ENCODE assay signal across 9 mouse cellular contexts in the genomic region with DNA sequence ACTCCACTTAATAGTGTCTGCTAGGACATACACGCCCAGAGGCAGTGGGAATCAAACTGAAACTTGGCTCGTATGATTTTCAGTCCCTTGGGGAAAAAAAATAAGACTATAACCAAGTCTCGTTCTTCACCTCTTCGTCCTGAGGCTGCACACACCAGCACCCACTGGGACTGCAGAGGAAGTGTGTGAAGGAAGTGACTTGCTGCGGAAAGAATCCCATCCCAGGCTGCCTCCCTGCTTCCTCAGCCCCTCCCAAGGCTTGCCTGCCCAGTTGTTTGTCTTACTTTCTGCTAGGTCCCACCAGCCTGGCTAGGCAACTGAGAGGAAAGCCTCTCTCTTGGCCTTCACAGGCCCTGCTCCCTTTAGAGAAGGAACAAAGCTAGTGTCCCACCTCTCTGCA. TPM values are rescaled to one million over a fixed set of nuclear protein-coding genes. Genes with fewer than 3 reads are reported as not detected.
DNase-seq lines count a peak whose midpoint lies in the region; ATAC-seq lines count a peak whose summit lies in the region.
"Had no signal": no experiment of that assay in that cellular context is flagged by ENCODE, and none has a peak within 500 bp of the region (broad histone marks: within the 10 kb centered on the region; RNA-seq: fewer than 3 reads in every experiment).

No protein-coding gene starts in this region.

- no peak overlapping the region for H3K9ac ChIP-seq in heart, embryonic 12.5 days
- no peak overlapping the region for H3K9ac ChIP-seq in stomach, embryonic 15.5 days
- H3K9ac ChIP-seq in forebrain, embryonic 12.5 days = no peak overlapping the region
- H3K9ac ChIP-seq: neural tube, embryonic 13.5 days had no signal

- H3K4me1 ChIP-seq in heart, embryonic 12.5 days (replicated peaks) = peaks cover 6% of the 10 kb centered on the region; the same call in 1 of the 2 replicates
- no peaks in the 10 kb centered on the region; the same call in 1 of the 2 replicates for H3K4me1 ChIP-seq in stomach, embryonic 15.5 days
- no peaks in the 10 kb centered on the region for H3K4me1 ChIP-seq in forebrain, embryonic 12.5 days
- H3K4me1 ChIP-seq: neural tube, embryonic 13.5 days had no signal

- peaks cover 58% of the 10 kb centered on the region for H3K36me3 ChIP-seq in heart, embryonic 12.5 days
- no peaks in the 10 kb centered on the region for H3K36me3 ChIP-seq in stomach, embryonic 15.5 days
- H3K36me3 ChIP-seq in forebrain, embryonic 12.5 days (replicated peaks) = peaks cover 85% of the 10 kb centered on the region

- H3K4me2 ChIP-seq in heart, embryonic 12.5 days = no peak overlapping the region
- no peak overlapping the region for H3K4me2 ChIP-seq in stomach, embryonic 15.5 days
- no peak overlapping the region for H3K4me2 ChIP-seq in forebrain, embryonic 12.5 days
- H3K4me2 ChIP-seq: neural tube, embryonic 13.5 days had no signal

- peak; percentile 75 for ATAC-seq in heart, embryonic 12.5 days (ENCODE audit: insufficient number of reproducible peaks, low FRiP score)
- no peak for ATAC-seq in stomach, embryonic 15.5 days (ENCODE audit: insufficient read depth, low FRiP score, low read depth)
- no peak for ATAC-seq in forebrain, embryonic 12.5 days (ENCODE audit: low FRiP score)

- WGBS in heart, embryonic 12.5 days = 55% methylated on average over 5 of the region's 5 CpGs
- WGBS in stomach, embryonic 15.5 days = 56% methylated on average over 5 of the region's 5 CpGs
- WGBS in forebrain, embryonic 12.5 days = 84% methylated on average over 5 of the region's 5 CpGs

- peak overlapping the region; percentile 70 for H3K27ac ChIP-seq in heart, embryonic 12.5 days (ENCODE audit: poor library complexity, severe bottlenecking)
- peak overlapping the region; percentile 46; the same call in 1 of the 2 replicates for H3K27ac ChIP-seq in stomach, embryonic 15.5 days
- no peak overlapping the region for H3K27ac ChIP-seq in forebrain, embryonic 12.5 days
- H3K27ac ChIP-seq: neural tube, embryonic 13.5 days had no signal

- H3K9me3 ChIP-seq in heart, embryonic 12.5 days (replicated peaks) = no peaks in the 10 kb centered on the region
- H3K9me3 ChIP-seq in stomach, embryonic 15.5 days = no peaks in the 10 kb centered on the region
- H3K9me3 ChIP-seq in forebrain, embryonic 12.5 days = no peaks in the 10 kb centered on the region
- H3K9me3 ChIP-seq: neural tube, embryonic 13.5 days had no signal

- DNase-seq in gastrocnemius, adult 18-20 months (ENCODE audit: low spot score) = peak; percentile 63
- DNase-seq in gastrocnemius, postnatal 4 days (ENCODE audit: low spot score in 2 of 2) = no peak
- DNase-seq in kidney, postnatal 25 days = peak; percentile 61 to 82
- no peak for DNase-seq in left cerebral cortex, postnatal 4 days
- DNase-seq in right cerebral cortex, adult 2 months (ENCODE audit: low spot score in 2 of 2) = no peak

- no peak overlapping the region for H3K4me3 ChIP-seq in heart, embryonic 12.5 days
- H3K4me3 ChIP-seq in stomach, embryonic 15.5 days (replicated peaks) = no peak overlapping the region
- no peak overlapping the region for H3K4me3 ChIP-seq in forebrain, embryonic 12.5 days (replicated peaks)
- H3K4me3 ChIP-seq: neural tube, embryonic 13.5 days had no signal

- H3K27me3 ChIP-seq in heart, embryonic 12.5 days (replicated peaks) = no peaks in the 10 kb centered on the region
- H3K27me3 ChIP-seq in stomach, embryonic 15.5 days (replicated peaks) = no peaks in the 10 kb centered on the region
- H3K27me3 ChIP-seq in forebrain, embryonic 12.5 days = no peaks in the 10 kb centered on the region
- H3K27me3 ChIP-seq: neural tube, embryonic 13.5 days had no signal

- intact Hi-C loops in left cerebral cortex, postnatal 4 days (cut with DNase I) = no loop called here

RNA-seq across cellular contexts. Expression of gene Cpsf3, which starts 20.9 kb away (rescaled TPM):
- 10 to 100 TPM; 16.5 to 18.6 TPM for total RNA-seq in gastrocnemius, adult 18-20 months (2021)
- total RNA-seq in gastrocnemius, postnatal 4 days (2021) = 10 to 100 TPM; 38.9 to 43.3 TPM
- 74.3 and 76.3 TPM in 2 replicates for polyA plus RNA-seq in heart, embryonic 12.5 days (2016; fragmentation: Nextera tagmentation; extraction: Ambion mirVana)
- polyA plus RNA-seq in stomach, embryonic 15.5 days (2015; fragmentation: Nextera tagmentation; extraction: Ambion mirVana) = 101 and 106 TPM in 2 replicates
- polyA plus RNA-seq in forebrain, embryonic 12.5 days (2016; fragmentation: Nextera tagmentation; extraction: Ambion mirVana) = 124 and 130 TPM in 2 replicates
- total RNA-seq in left cerebral cortex, postnatal 4 days (2021) = 10 to 100 TPM; 54.6 to 58.0 TPM

RNA-seq across cellular contexts. Expression of gene Itgb1bp1, which starts 21.8 kb away (rescaled TPM):
- total RNA-seq in gastrocnemius, adult 18-20 months (2021) = 10 to 100 TPM; 37.8 to 38.8 TPM
- 10 to 100 TPM; 37.0 to 37.3 TPM for total RNA-seq in gastrocnemius, postnatal 4 days (2021)
- polyA plus RNA-seq in heart, embryonic 12.5 days (2016; fragmentation: Nextera tagmentation; extraction: Ambion mirVana) = 31.4 and 31.9 TPM in 2 replicates
- polyA plus RNA-seq in stomach, embryonic 15.5 days (2015; fragmentation: Nextera tagmentation; extraction: Ambion mirVana) = 42.5 and 49.7 TPM in 2 replicates
- 37.2 and 39.2 TPM in 2 replicates for polyA plus RNA-seq in forebrain, embryonic 12.5 days (2016; fragmentation: Nextera tagmentation; extraction: Ambion mirVana)
- total RNA-seq in left cerebral cortex, postnatal 4 days (2021) = 10 to 100 TPM; 33.4 to 35.3 TPM

RNA-seq across cellular contexts. Expression of gene Iah1, which starts 51.9 kb away (rescaled TPM):
- total RNA-seq in gastrocnemius, adult 18-20 months (2021) = 1 to 10 TPM; 3.3 to 5.3 TPM
- 10 to 100 TPM; 14.6 to 17.2 TPM for total RNA-seq in gastrocnemius, postnatal 4 days (2021)
- polyA plus RNA-seq in heart, embryonic 12.5 days (2016; fragmentation: Nextera tagmentation; extraction: Ambion mirVana) = 37.3 and 39.0 TPM in 2 replicates
- polyA plus RNA-seq in stomach, embryonic 15.5 days (2015; fragmentation: Nextera tagmentation; extraction: Ambion mirVana) = 48.5 and 57.6 TPM in 2 replicates
- 41.9 and 45.3 TPM in 2 replicates for polyA plus RNA-seq in forebrain, embryonic 12.5 days (2016; fragmentation: Nextera tagmentation; extraction: Ambion mirVana)
- 10 to 100 TPM; 18.7 to 22.2 TPM for total RNA-seq in left cerebral cortex, postnatal 4 days (2021)

Comparison
In these comparisons a context has a peak if more than half of its experiments do, and no peak if none do; other contexts are left out.
1. DNase-seq: peak in gastrocnemius, adult 18-20 months (single experiment) and kidney, postnatal 25 days (2 of 2); none in gastrocnemius, postnatal 4 days (0 of 2), left cerebral cortex, postnatal 4 days (single experiment) and right cerebral cortex, adult 2 months (0 of 2).